Mouse (Mus musculus) embryonic fibroblast, embryonic 13.5 days (primary cell): Measurements from ENCODE around the gene Mettl24.

Experiments
- CTCF ChIP-seq: IDR thresholded peaks from 2 replicates; pipeline ENCODE4 v1.5.1; 2011; ENCODE audit warnings: mild to moderate bottlenecking, control low read depth, low read length, moderate library complexity, borderline replicate concordance; ENCODE audit not compliant: insufficient read depth
- POLR2A ChIP-seq: IDR thresholded peaks from 2 replicates; pipeline ENCODE4 v1.6.1; 2011; ENCODE audit warnings: low read depth, mild to moderate bottlenecking, control low read depth, low read length, moderate library complexity

DNA sequence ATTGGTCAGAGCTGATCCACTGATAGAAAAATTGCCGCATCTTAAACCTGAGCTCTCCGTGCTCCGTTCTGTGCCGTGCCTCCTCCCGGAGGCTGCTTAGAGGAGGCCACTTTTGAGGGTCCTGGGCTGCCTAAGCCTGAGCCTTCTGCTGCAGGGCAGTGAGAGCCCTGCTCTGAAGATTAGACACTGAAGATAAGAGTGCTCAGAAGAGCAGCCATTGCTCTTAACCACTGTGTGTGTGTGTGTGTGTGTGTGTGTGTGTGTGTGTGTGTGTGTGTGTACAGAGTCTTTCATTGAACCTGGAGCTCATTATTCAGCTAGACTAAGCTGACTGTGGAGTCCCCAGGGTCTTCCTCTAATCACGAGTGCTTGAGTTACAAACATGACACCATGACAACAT is 53.1 kb downstream of the Mettl24 start:
- TF ChIP-seq CTCF (no peak), POLR2A (no peak)
